Mouse (Mus musculus): ENCODE results near the gene Slfn8. TPM values are rescaled to one million over a fixed set of nuclear protein-coding genes. Genes with fewer than 3 reads are reported as not detected.
"Not testable (repeated sequence)": the region's sequence is repeated elsewhere in the genome, so short reads cannot be mapped to it uniquely, and the experiment has no call there.

Slfn8 gene
- polyA plus RNA-seq, 1 experiment, result 4.2 TPM

DNA sequence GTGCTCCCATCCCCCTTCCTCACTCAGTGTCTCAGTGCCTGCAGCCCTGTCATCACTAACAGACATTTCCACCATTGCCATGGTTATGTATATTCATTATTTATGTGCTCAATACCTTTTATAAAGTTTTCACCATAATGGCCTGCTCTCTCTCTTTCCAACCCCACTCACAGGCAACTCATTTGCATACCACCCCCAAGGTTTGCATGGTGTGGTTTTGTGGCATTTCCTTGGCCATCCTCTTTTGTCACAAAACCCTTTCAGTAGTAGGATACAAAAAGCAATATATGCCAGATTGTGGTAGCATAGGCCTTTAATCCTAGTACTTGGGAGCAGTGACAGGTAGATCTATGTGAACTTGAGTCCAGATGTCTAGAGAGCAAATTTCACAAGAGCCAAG lies 4.5 kb downstream of the Slfn8 start:
- Histone ChIP-seq H3K4me1 (ENCODE audit: control insufficient read depth, insufficient read depth, low read length) (peaks cover 3% of the 10 kb centered on the region; the same call in 1 of the 2 replicates), H3K4me3 (ENCODE audit: insufficient read depth, low read length) (no peak overlapping the region), H3K27ac (ENCODE audit: insufficient read depth, low read length) (no peak overlapping the region)
- TF ChIP-seq CTCF (IDR thresholded peaks at IDR 0.05; ENCODE audit: borderline replicate concordance, insufficient read depth, low read length), result no peak
- no peak for TF ChIP-seq POLR2A (IDR thresholded peaks at IDR 0.05; ENCODE audit: low read depth, low read length)

DNA sequence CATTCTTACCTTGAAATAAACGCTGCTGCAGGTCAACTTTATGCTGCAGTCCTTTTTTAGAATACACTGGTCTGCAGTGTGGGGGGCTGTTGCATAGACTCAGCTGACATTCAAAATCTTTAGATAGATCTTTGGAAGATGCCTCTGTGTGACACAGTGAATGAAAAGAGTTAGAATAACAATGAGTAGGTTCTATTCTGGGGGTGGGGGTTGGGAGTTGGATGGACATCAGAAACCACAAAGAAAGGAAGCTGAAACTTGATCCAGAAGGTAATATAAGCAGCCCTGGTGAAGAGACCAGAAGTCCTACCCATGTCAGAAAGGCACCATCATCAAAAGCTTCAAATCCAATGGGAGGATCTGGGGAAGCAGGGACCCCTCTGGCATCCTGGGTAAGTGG lies 7.3 kb downstream of the Slfn8 start:
- TF ChIP-seq POLR2A (IDR thresholded peaks at IDR 0.05; ENCODE audit: low read depth, low read length) (no peak), CTCF (IDR thresholded peaks at IDR 0.05; ENCODE audit: borderline replicate concordance, insufficient read depth, low read length) (no peak)
- peaks cover 3% of the 10 kb centered on the region; the same call in 1 of the 2 replicates for H3K4me1 ChIP-seq (ENCODE audit: control insufficient read depth, insufficient read depth, low read length)

DNA sequence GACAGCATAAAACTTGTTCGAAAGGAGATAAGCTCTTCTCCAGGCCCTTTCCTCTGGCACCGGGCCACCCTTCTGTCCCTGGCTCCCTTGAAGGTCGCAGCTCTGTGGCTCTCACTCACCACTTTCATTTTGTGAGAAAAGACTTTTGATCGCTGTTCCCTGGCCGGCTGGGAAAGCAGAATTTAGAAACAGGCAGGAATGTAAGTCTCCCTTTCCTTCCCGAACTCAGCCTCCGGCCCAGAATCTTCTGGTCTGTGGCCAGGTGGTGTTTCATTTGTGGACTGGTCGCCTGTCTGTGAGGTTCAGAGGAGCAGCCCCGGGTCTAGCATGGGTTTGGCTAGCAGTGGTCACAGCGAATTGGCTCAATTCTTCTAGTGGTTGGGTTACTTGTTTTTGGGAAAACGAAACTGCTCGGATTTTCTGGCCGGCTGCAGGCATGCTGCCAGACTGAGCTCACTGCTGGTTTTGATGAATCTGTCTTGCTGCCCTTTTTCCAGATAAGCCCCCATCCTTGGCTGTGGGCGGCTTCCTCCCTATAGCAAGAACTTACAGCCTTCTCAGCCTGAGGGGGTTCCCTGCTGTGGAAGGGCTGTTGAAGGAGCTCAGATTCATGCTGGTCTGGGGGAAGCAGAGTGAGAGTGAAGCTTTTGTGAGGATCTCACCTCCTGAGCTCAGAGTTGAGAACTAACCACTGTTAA lies 29.0 kb downstream of the Slfn8 start, which contains the start of gene Slfn9:
Gene Slfn9 (minus strand): TSS at position 362 of the 698 bp plus-strand sequence.
- TF ChIP-seq POLR2A (IDR thresholded peaks at IDR 0.05; ENCODE audit: low read depth, low read length) (no peak), CTCF (IDR thresholded peaks at IDR 0.05; ENCODE audit: borderline replicate concordance, insufficient read depth, low read length) (no peak)
- H3K27ac ChIP-seq (ENCODE audit: insufficient read depth, low read length), result peak within 1 kb of the TSS; percentile 59

More for the DNA sequence above, 7.3 kb downstream of the Slfn8 start:
- Histone ChIP-seq H3K27ac (ENCODE audit: insufficient read depth, low read length) (no peak overlapping the region), H3K4me3 (ENCODE audit: insufficient read depth, low read length) (no peak overlapping the region)

DNA sequence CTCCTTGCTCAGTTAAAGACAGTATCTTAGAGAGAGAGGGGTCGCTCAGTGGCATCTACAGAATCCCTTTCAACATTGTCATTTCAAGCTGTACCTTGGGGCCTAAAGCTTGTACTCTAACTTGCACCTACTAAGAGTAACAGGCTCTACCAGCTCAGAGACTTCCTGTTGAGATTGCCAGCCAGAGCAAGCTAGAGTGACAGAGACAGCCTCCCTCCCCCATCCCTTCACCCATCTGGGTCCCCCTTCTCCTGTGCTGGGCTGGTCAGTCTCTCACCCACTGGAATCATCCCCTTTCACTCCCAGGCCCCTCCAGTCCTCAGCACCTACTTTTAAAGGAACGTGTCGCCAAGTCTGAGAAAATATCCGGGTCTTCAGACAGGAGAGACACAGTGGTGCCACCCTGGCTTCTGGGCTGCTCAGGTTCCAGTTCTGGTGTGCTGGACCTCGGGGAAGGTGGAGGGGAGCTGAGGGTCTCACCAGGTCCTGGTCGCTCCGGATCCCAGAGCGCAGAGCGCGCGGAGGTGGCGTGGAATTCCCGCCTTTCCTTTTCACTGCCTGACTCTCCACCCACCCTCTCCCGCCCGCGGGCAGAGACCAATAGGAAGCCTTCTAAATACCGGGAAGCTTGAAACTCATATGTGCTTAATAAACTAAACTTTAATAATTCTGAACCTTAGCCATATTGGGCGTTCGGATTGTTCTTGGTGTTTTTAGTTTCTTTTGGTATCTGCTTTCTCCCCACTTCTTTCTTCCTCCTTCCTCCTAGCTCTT lies 29.8 kb downstream of the Slfn8 start:
- H3K27ac ChIP-seq (ENCODE audit: insufficient read depth, low read length), result peak overlapping the region; percentile 59
- TF ChIP-seq POLR2A (IDR thresholded peaks at IDR 0.05; ENCODE audit: low read depth, low read length), result peak; percentile 49
- peak overlapping the region; percentile 73 for H3K4me3 ChIP-seq (ENCODE audit: insufficient read depth, low read length)
- H3K4me1 ChIP-seq (ENCODE audit: control insufficient read depth, insufficient read depth, low read length), result not testable (repeated sequence)

More for the DNA sequence above, 29.0 kb downstream of the Slfn8 start, which contains the start of gene Slfn9:
- peaks cover 10% of the 10 kb centered on the region; the same call in 1 of the 2 replicates for H3K4me1 ChIP-seq (ENCODE audit: control insufficient read depth, insufficient read depth, low read length)
- H3K4me3 ChIP-seq (ENCODE audit: insufficient read depth, low read length), result peak within 1 kb of the TSS; percentile 73

DNA sequence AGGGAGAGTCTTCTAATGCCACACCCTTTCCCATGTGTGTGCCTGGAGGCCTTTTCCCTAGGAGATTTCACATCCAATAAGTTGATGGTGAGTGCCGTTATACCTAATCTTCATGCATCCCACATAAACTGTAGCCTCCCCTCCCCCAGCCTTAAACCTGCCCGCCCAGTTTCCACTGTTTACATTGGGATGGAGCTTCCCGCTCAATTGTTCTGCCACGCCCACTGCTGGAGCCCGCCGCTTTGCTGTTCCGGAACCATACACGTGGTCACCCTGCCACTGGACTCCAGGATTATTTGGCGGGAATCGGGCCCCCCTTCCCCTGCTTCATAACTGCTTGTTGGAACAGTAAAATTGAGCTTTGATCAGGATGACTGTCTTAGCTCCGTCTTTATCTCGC lies 31.3 kb downstream of the Slfn8 start:
- H3K4me1 ChIP-seq (ENCODE audit: control insufficient read depth, insufficient read depth, low read length), result peaks cover 10% of the 10 kb centered on the region; the same call in 1 of the 2 replicates
- no peak overlapping the region for H3K4me3 ChIP-seq (ENCODE audit: insufficient read depth, low read length)
- H3K27ac ChIP-seq (ENCODE audit: insufficient read depth, low read length), result no peak overlapping the region
- TF ChIP-seq CTCF (IDR thresholded peaks at IDR 0.05; ENCODE audit: borderline replicate concordance, insufficient read depth, low read length) (no peak), POLR2A (IDR thresholded peaks at IDR 0.05; ENCODE audit: low read depth, low read length) (no peak)

DNA sequence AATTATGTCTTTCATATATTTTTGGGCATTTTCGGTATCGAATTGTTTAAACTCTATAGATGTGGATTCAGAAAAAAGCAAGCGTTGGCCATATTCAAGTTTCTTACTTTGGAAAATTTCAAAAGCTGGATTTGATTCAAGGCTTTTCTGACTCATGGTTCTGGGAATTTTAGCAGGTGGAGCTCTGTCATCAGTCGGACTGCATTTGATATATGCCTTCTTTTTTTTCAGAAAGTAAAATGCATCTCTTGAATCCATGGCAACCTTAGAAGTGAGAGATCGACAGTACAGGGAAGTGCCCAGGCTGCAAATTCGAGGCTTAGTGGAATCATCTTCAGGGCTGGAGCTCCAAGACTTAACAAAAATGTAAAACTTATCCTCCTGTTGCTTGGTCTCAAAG lies 33.0 kb downstream of the Slfn8 start:
- Histone ChIP-seq H3K4me3 (ENCODE audit: insufficient read depth, low read length) (no peak overlapping the region), H3K4me1 (ENCODE audit: control insufficient read depth, insufficient read depth, low read length) (peaks cover 10% of the 10 kb centered on the region; the same call in 1 of the 2 replicates), H3K27ac (ENCODE audit: insufficient read depth, low read length) (no peak overlapping the region)
- no peak for TF ChIP-seq CTCF (IDR thresholded peaks at IDR 0.05; ENCODE audit: borderline replicate concordance, insufficient read depth, low read length)
- no peak for TF ChIP-seq POLR2A (IDR thresholded peaks at IDR 0.05; ENCODE audit: low read depth, low read length)

DNA sequence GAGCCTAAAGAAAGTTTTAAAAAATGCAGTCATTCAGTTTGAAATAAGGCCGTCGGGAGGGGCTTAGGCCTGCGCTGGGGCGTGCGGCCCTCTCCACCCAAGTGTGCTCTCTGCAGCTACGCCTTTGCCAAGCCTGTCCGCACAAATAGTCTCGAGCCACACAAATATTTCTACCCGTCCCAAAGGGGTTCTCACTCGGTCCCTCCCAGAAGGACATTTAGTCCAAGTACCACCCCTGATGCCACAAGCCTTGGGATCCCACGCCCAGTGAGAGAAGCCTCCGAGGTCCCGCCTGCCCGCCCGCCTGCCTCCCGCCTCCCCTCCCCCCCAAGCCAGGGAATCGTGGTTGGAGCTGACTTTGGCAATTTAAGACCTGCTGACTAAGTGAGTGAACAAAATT lies 37.4 kb downstream of the Slfn8 start:
- no peak for TF ChIP-seq POLR2A (IDR thresholded peaks at IDR 0.05; ENCODE audit: low read depth, low read length)
- TF ChIP-seq CTCF (IDR thresholded peaks at IDR 0.05; ENCODE audit: borderline replicate concordance, insufficient read depth, low read length), result no peak
- Histone ChIP-seq H3K27ac (ENCODE audit: insufficient read depth, low read length) (no peak overlapping the region), H3K4me1 (ENCODE audit: control insufficient read depth, insufficient read depth, low read length) (peaks cover 4% of the 10 kb centered on the region; the same call in 1 of the 2 replicates), H3K4me3 (ENCODE audit: insufficient read depth, low read length) (no peak overlapping the region)

DNA sequence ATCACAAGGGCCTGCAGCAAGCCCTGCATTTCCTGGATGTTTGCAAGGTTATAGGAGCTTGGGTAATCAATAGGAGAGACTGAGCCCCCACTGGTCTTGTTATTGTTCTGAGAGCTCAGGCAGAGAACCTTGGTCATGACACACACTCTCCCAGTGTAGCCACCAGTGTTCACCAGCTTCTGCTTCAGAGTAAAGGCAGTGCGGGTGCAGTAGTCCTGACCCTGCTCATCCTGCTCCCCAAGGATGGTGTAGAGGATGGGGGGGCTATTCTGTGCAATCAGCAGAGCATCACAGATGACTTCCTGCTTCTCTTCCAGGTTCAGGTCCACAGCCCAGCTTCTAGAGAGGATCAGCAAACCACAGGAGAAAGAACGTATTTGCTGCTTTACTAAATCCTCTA lies 38.2 kb downstream of the Slfn8 start:
- H3K4me3 ChIP-seq (ENCODE audit: insufficient read depth, low read length); H3K27ac ChIP-seq (ENCODE audit: insufficient read depth, low read length); H3K4me1 ChIP-seq (ENCODE audit: control insufficient read depth, insufficient read depth, low read length): not testable (repeated sequence)

DNA sequence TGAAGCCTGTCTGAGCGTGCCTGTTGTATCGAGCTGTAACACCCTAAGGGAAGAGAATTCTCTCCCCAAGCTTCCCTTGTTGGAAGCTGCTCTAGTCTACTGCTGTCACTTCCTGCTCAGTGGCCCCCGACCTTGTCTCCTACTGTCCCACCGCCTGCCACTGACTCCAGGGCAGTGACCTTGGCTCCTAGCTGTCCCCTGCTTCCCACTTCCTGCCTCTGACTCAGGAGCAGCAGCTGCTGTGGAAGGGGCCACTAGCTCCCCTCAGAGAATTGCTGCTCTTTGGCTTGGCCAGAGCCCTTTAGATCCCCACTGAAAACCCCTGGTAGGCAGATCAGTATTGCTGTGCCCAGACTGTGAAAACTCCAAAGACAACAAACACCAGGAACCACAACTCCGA lies 46.7 kb downstream of the Slfn8 start:
- Histone ChIP-seq H3K27ac (ENCODE audit: insufficient read depth, low read length) (no peak overlapping the region), H3K4me1 (ENCODE audit: control insufficient read depth, insufficient read depth, low read length) (peaks cover 6% of the 10 kb centered on the region; the same call in 1 of the 2 replicates), H3K4me3 (ENCODE audit: insufficient read depth, low read length) (no peak overlapping the region)
- TF ChIP-seq CTCF (IDR thresholded peaks at IDR 0.05; ENCODE audit: borderline replicate concordance, insufficient read depth, low read length) (no peak), POLR2A (IDR thresholded peaks at IDR 0.05; ENCODE audit: low read depth, low read length) (no peak)

DNA sequence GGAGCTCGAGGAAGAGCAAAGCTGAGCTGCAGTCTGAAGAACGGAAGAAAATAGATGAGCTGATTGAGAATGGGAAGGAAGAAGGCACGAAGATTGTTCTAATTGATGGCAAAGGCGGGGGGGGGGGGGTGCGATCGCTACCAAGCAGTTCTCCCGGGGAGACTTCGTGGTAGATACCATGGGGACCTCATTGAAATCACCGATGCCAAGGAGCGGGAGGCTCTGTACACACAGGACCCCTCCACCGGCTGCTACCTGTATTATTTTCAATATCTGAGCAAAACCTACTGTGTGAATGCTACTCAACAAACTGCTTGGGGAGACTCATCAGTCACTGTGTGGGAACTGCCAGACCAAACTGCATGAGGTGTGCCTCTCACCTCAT lies 49.0 kb downstream of the Slfn8 start:
- Histone ChIP-seq H3K4me3 (ENCODE audit: insufficient read depth, low read length) (no peak overlapping the region), H3K27ac (ENCODE audit: insufficient read depth, low read length) (no peak overlapping the region), H3K4me1 (ENCODE audit: control insufficient read depth, insufficient read depth, low read length) (peaks cover 6% of the 10 kb centered on the region; the same call in 1 of the 2 replicates)
- no peak for TF ChIP-seq POLR2A (IDR thresholded peaks at IDR 0.05; ENCODE audit: low read depth, low read length)
- no peak for TF ChIP-seq CTCF (IDR thresholded peaks at IDR 0.05; ENCODE audit: borderline replicate concordance, insufficient read depth, low read length)

Data from embryonic fibroblast, embryonic 13.5 days (primary cell).